Mouse (Mus musculus) C2C12 (cell line): ENCODE measurements at regions not wholly inside any gene's neighbourhood (a gene's known extent, or its start where the extent isn't known, plus 50 kb on each side); places are given as distances from the start of the nearest gene placed in this dataset.

ENCODE experiments used
- CEBPB ChIP-seq: IDR thresholded peaks from one replicate; pipeline ENCODE4 v1.6.1; 2011; ENCODE audit warnings: low read depth, mild to moderate bottlenecking, control low read depth, moderate library complexity
- CTCF ChIP-seq: IDR thresholded peaks from one replicate; pipeline ENCODE4 v1.5.1; 2011; ENCODE audit not compliant: control insufficient read depth, insufficient read depth, insufficient read length
- FOSL1 ChIP-seq: IDR thresholded peaks from one replicate; pipeline ENCODE4 v1.8.0; 2011; ENCODE audit warnings: mild to moderate bottlenecking, low read length; ENCODE audit not compliant: poor library complexity, insufficient read depth, severe bottlenecking
- MAX ChIP-seq: IDR thresholded peaks from one replicate; pipeline ENCODE4 v1.6.1; 2011; ENCODE audit warnings: mild to moderate bottlenecking, control low read depth
- MYOD1 ChIP-seq: IDR thresholded peaks from one replicate; pipeline ENCODE4 v1.6.1; 2011; ENCODE audit warnings: low read depth; ENCODE audit not compliant: control insufficient read depth, insufficient read length
- MYOG ChIP-seq: IDR thresholded peaks from one replicate; pipeline ENCODE4 v1.6.1; 2011; ENCODE audit not compliant: control insufficient read depth, insufficient read length; ENCODE audit errors: extremely low read depth
- USF1 ChIP-seq: IDR thresholded peaks from one replicate; pipeline ENCODE4 v1.6.1; 2011; ENCODE audit warnings: low read depth, mild to moderate bottlenecking, control low read depth, moderate library complexity

DNA sequence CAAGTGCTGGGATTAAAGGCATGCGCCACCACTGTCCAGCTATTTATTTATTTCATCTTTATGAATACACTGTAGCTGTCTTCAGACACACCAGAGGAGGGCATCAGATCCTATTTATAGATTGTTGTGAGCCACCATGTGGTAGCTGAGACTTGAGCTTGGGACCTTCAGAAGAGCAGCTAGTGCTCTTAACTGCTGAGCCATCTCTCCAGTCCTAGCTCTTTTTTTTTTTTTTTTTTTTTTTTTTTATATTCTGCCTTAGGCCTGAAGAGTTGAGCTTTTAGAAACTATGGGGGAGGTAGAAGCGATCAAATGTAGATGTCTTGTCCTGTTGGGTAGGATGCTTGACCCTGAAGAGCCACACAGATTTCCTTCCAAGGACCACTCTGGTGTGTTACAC, 147.6 kb upstream of the Jmjd1c start:
- TF ChIP-seq CTCF: no peak
- TF ChIP-seq MYOG: no peak
- no peak for TF ChIP-seq USF1
- no peak for TF ChIP-seq MAX
- TF ChIP-seq FOSL1: no peak
- TF ChIP-seq MYOD1: no peak
- TF ChIP-seq CEBPB: no peak
